Mouse (Mus musculus): ENCODE results near the gene Pdx1. TPM values are rescaled to one million over a fixed set of nuclear protein-coding genes. Genes with fewer than 3 reads are reported as not detected.

The Pdx1 gene
- polyA plus RNA-seq, 1 experiment from 2014 or later: not detected

- Histone ChIP-seq H3K27ac (replicated peaks) (no peak overlapping the region), H3K9ac (replicated peaks) (no peak overlapping the region), H3K4me3 (replicated peaks) (no peak overlapping the region), H3K27me3 (replicated peaks) (peaks cover 94% of the 10 kb centered on the region), H3K36me3 (no peaks in the 10 kb centered on the region), H3K9me3 (replicated peaks) (no peaks in the 10 kb centered on the region; the same call in 1 of the 2 replicates), H3K4me1 (no peaks in the 10 kb centered on the region), H3K4me2 (no peak overlapping the region)
- WGBS: 2% methylated on average over 29 of the region's 29 CpGs
- no peak for ATAC-seq (ENCODE audit: low FRiP score)
These were observed 1.2 kb downstream of the Pdx1 start for GRCm38 (mm10) chr5:147270673-147271655.

DNA sequence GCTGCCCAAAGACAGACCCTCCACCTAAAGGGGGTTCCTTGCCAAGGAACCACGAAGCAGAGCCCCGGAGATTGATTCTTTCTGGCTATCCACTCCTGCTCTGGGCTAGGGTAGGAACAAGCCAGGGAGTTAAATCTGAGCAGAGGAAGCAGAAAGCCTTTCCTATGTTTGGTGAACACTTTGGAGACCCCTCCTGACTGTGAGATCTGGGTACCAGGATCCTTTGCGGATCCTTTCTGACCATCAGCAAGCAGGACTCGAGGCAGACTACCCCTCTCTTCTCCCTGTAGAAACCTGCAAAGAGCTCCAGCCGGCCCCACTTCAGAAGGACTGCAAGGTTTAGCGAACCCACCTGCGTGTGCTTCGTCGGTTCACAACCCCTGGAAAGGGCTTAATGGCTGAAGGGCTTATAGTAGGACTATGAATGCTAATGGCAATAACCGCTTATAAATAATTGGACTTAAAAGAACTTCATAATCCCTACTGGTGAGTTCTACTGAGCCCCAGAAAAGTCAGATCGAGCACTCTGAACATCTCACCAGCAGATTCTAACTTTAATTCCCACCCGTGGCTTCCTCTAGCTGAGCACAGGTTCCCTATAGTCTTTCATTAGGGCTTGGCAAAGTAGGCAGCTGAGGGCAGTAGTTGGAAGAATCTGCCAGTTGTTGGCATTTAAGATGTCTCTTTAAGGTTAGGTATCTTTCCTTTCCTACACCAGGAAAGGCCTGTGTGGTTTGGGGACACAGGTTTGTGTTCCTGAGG, 2.5 kb downstream of the Pdx1 start:
- Histone ChIP-seq H3K9me3 (replicated peaks) (no peaks in the 10 kb centered on the region; the same call in 1 of the 2 replicates), H3K4me2 (no peak overlapping the region), H3K27ac (replicated peaks) (no peak overlapping the region), H3K9ac (replicated peaks) (no peak overlapping the region), H3K27me3 (replicated peaks) (peaks cover 94% of the 10 kb centered on the region), H3K4me3 (replicated peaks) (no peak overlapping the region), H3K4me1 (no peaks in the 10 kb centered on the region), H3K36me3 (no peaks in the 10 kb centered on the region)
- WGBS: 5% methylated on average over 12 of the region's 12 CpGs
- ATAC-seq (ENCODE audit: low FRiP score): no peak

DNA sequence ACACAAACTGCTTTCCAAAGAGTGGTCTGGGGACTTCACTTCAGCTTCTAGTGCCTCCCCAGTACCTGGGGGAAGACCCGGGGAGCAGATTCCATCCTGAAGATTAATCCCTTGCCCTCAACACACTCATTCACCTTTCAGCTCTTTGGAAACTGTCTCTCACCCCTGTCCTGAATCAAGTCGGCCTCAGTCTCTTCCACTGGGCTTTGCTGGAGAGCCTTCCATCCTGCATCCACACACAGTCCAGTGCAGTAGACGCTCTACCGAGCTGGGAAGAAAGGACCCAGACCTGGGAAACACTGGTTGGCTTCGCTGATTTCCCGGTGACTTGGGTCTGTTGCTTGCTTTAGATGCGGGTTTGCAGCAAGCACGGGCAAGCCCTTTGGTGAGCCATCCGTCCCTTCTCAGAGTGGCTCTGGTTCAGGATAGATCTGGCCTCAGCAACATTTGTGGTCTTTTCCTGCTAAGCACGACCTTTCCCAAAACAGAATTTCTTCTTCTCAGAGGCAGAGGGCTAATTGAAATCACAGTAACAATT, 3.1 kb downstream of the Pdx1 start:
- H3K9ac ChIP-seq (replicated peaks): no peak overlapping the region
- H3K27ac ChIP-seq (replicated peaks): no peak overlapping the region
- H3K4me3 ChIP-seq (replicated peaks): no peak overlapping the region
- H3K36me3 ChIP-seq: no peaks in the 10 kb centered on the region
- H3K27me3 ChIP-seq (replicated peaks): peaks cover 95% of the 10 kb centered on the region
- H3K4me1 ChIP-seq: no peaks in the 10 kb centered on the region
- 2% methylated on average over 10 of the region's 10 CpGs for WGBS
- H3K4me2 ChIP-seq: no peak overlapping the region
- H3K9me3 ChIP-seq (replicated peaks): no peaks in the 10 kb centered on the region; the same call in 1 of the 2 replicates
- ATAC-seq (ENCODE audit: low FRiP score): no peak

- no peak overlapping the region for H3K27ac ChIP-seq (replicated peaks)
- no peak overlapping the region for H3K4me3 ChIP-seq (replicated peaks)
- no peaks in the 10 kb centered on the region; the same call in 1 of the 2 replicates for H3K9me3 ChIP-seq (replicated peaks)
- no peak for ATAC-seq (ENCODE audit: low FRiP score)
- no peak overlapping the region for H3K4me2 ChIP-seq
- no peaks in the 10 kb centered on the region for H3K36me3 ChIP-seq
- H3K4me1 ChIP-seq: no peaks in the 10 kb centered on the region
- H3K27me3 ChIP-seq (replicated peaks): peaks cover 93% of the 10 kb centered on the region
- WGBS: under 1% methylated on average over 48 of the region's 48 CpGs
- H3K9ac ChIP-seq (replicated peaks): no peak overlapping the region
These were observed 4.7 kb downstream of the Pdx1 start for GRCm38 (mm10) chr5:147274174-147275141.

DNA sequence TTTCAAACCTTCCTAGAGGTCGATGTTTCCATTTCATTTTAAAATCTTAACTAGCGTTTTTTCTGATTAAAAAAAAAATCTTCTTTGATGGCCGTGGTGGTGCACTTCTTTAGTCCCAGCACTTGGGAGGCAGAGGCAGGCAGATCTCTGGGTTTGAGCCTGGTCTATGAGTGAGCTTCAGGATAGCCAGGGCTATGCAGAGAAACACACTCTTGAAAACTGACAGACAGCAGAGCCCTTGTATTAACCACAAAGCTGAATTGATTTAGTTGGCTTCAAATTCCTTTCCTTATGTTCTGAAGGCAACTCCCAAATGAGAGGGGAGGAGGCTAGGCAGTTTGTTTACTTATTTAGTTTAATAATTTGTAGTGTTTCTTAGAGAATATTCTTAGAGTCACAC, 6.0 kb downstream of the Pdx1 start:
- ATAC-seq (ENCODE audit: low FRiP score): no peak
- Histone ChIP-seq H3K4me3 (replicated peaks) (no peak overlapping the region), H3K9ac (replicated peaks) (no peak overlapping the region), H3K4me2 (no peak overlapping the region), H3K36me3 (no peaks in the 10 kb centered on the region), H3K4me1 (no peaks in the 10 kb centered on the region), H3K27me3 (replicated peaks) (peaks cover 93% of the 10 kb centered on the region), H3K9me3 (replicated peaks) (no peaks in the 10 kb centered on the region; the same call in 1 of the 2 replicates), H3K27ac (replicated peaks) (no peak overlapping the region)
- WGBS: 18% methylated on average over 3 of the region's 3 CpGs

- no peak for ATAC-seq (ENCODE audit: low FRiP score)
- peaks cover 92% of the 10 kb centered on the region for H3K27me3 ChIP-seq (replicated peaks)
- WGBS: 1% methylated on average over 18 of the region's 18 CpGs
These were observed 7.2 kb downstream of the Pdx1 start for GRCm38 (mm10) chr5:147276701-147277546.

DNA sequence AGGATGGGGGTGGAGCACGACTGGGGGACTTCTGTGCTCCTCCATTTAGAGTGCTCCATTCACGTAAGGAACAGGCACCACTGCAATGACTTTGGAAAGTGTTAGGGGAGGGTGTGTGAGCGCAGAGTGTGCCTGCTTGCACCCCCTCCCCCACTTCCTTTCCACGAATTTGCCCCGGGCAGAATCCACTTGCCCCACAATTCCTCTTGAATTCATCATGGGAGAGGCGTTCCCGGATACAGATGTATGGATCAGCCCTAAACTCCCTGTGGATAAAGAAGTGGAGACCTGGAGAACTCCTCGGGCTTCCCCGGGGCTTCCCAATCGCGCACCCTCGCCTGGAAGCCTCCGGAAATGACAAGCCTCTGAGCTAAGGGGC, 7.8 kb downstream of the Pdx1 start:
- ATAC-seq (ENCODE audit: low FRiP score): no peak
- H3K4me3 ChIP-seq (replicated peaks): no peak overlapping the region
- no peaks in the 10 kb centered on the region for H3K36me3 ChIP-seq
- H3K9ac ChIP-seq (replicated peaks): no peak overlapping the region
- no peaks in the 10 kb centered on the region; the same call in 1 of the 2 replicates for H3K9me3 ChIP-seq (replicated peaks)
- H3K4me1 ChIP-seq: no peaks in the 10 kb centered on the region
- H3K27ac ChIP-seq (replicated peaks): no peak overlapping the region
- H3K27me3 ChIP-seq (replicated peaks): peaks cover 87% of the 10 kb centered on the region
- H3K4me2 ChIP-seq: no peak overlapping the region
- 2% methylated on average over 13 of the region's 13 CpGs for WGBS

More at GRCm38 (mm10) chr5:147276701-147277546, 7.2 kb downstream of the Pdx1 start:
- Histone ChIP-seq H3K36me3 (no peaks in the 10 kb centered on the region), H3K4me3 (replicated peaks) (no peak overlapping the region), H3K4me2 (no peak overlapping the region), H3K4me1 (no peaks in the 10 kb centered on the region), H3K27ac (replicated peaks) (no peak overlapping the region), H3K9ac (replicated peaks) (no peak overlapping the region), H3K9me3 (replicated peaks) (no peaks in the 10 kb centered on the region; the same call in 1 of the 2 replicates)

DNA sequence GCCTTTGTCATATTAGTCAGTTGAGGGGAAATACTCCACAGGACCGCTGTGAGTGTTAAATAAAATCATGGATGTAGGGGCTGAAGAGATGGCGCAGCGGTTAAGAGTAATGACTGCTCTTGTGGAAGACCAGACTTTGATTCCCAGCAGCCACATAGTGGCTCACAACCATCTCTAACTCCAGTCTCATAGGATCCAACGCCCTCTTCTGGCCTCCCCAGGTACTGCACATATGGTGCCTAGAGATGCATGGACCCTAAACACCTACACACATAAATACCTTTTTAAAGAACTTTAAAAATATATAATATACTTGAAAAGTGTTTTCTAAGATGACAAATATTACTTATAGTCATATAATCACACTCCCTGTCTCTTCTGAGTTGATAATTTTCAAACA, 14.6 kb downstream of the Pdx1 start:
- WGBS: 78% methylated on average over 4 of the region's 4 CpGs

GRCm38 (mm10) chr5:147291764-147292505, 22.2 kb downstream of the Pdx1 start:
- peaks cover 41% of the 10 kb centered on the region for H3K27me3 ChIP-seq (replicated peaks)
- no peak for ATAC-seq (ENCODE audit: low FRiP score)
- no peak overlapping the region for H3K4me3 ChIP-seq (replicated peaks)
- no peaks in the 10 kb centered on the region for H3K9me3 ChIP-seq (replicated peaks)
- H3K27ac ChIP-seq (replicated peaks): no peak overlapping the region
- H3K4me2 ChIP-seq: no peak overlapping the region
- no peaks in the 10 kb centered on the region for H3K4me1 ChIP-seq
- H3K36me3 ChIP-seq: no peaks in the 10 kb centered on the region
- WGBS: 43% methylated on average over 16 of the region's 16 CpGs
- no peak overlapping the region for H3K9ac ChIP-seq (replicated peaks)

More for the DNA sequence above, 14.6 kb downstream of the Pdx1 start:
- no peak for ATAC-seq (ENCODE audit: low FRiP score)
- no peak overlapping the region for H3K27ac ChIP-seq (replicated peaks)
- no peak overlapping the region for H3K4me2 ChIP-seq
- peaks cover 29% of the 10 kb centered on the region for H3K27me3 ChIP-seq (replicated peaks)
- H3K36me3 ChIP-seq: no peaks in the 10 kb centered on the region
- H3K9me3 ChIP-seq (replicated peaks): no peaks in the 10 kb centered on the region
- no peak overlapping the region for H3K9ac ChIP-seq (replicated peaks)
- H3K4me3 ChIP-seq (replicated peaks): no peak overlapping the region
- no peaks in the 10 kb centered on the region for H3K4me1 ChIP-seq

Data from neural tube, embryonic 15.5 days (tissue).